Mouse (Mus musculus): Measurements from ENCODE around the gene Dapk3. TPM values are rescaled to one million over a fixed set of nuclear protein-coding genes. Genes with fewer than 3 reads are reported as not detected.

Gene Dapk3
- polyA plus RNA-seq, 1 experiment = 228 TPM

DNA sequence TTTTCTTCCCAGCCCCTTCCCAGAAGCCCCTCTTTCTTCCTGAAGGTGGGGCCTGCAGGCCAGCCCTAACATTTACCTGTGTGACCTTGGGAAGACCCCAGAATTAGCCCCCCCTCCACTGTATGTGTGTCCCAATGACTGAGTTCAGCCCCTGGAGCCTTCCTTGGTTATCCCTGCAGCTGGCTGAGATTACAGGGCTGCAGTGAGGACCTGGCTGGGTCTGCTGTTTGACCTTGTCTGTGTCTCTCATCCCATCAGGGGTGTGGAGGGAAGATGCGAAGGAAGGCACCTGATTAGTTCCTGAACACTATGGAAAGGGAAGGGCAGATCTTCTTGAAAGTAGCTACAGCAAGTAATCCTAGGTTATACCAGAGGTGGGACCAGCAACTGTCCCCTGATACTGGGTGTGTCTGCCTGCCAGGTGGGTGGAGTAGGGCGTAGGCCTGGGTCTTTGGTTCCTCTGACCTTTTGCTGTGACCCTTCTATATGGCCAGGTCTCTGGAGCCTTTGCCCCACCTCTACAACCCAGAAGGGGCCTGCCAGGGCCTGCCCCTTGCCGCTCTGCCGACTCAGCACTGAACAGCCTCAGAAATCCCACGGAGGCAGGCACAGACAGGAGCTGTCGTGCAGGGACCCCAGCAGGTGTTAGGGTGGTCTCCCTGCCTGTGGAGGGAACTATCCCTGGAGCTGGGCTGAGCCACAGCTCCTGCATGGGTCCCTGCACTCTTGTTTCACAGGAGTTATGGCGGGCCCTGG lies 41.2 kb upstream of the Dapk3 start:
- Histone ChIP-seq H3K4me3 (ENCODE audit: low read depth, low read length) (peak overlapping the region; percentile 91), H3K4me1 (ENCODE audit: control insufficient read depth, insufficient read depth, insufficient read length, low read length) (peaks cover 60% of the 10 kb centered on the region), H3K27me3 (ENCODE audit: control insufficient read depth, insufficient read depth, low read length) (no peaks in the 10 kb centered on the region), H3K27ac (ENCODE audit: insufficient read depth, low read depth, low read length) (peak overlapping the region; percentile 98), H3K36me3 (ENCODE audit: control insufficient read depth, insufficient read depth, low read length) (peaks cover 32% of the 10 kb centered on the region)
- TF ChIP-seq CTCF (IDR thresholded peaks at IDR 0.05; ENCODE audit: extremely low read depth, insufficient read length, insufficient replicate concordance, low read depth, low read length) = no peak
- peak; percentile 21; the same call in 1 of the 2 replicates for TF ChIP-seq POLR2A (IDR thresholded peaks at IDR 0.05; ENCODE audit: low read depth, low read length)
- WGBS = 25% methylated on average over 7 of the region's 7 CpGs

DNA sequence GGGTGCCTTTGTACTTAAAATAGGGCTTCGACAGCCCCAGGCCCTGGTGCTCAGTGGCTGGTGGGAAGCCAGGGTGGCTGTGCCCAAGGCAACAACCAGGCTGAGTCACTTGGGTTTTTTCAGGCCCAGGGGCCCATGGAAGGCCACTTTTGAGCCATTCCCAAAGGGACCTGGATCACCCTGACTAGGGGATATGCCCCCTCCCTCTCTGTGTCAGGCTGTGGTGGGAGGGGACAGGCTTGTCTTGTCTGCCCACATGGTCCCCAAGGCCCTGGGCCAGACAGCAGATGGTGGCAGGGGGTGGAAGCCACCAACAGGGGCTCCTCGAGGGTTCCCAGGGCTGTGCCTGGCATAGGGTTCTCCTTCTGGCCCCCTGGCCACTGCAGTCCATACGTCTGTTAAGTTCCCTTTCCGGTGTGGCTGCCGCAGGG lies 40.2 kb upstream of the Dapk3 start:
- 29% methylated on average over 5 of the region's 5 CpGs for WGBS
- H3K4me1 ChIP-seq (ENCODE audit: control insufficient read depth, insufficient read depth, insufficient read length, low read length) = peaks cover 65% of the 10 kb centered on the region
- peaks cover 42% of the 10 kb centered on the region for H3K36me3 ChIP-seq (ENCODE audit: control insufficient read depth, insufficient read depth, low read length)
- H3K27me3 ChIP-seq (ENCODE audit: control insufficient read depth, insufficient read depth, low read length) = no peaks in the 10 kb centered on the region
- peak overlapping the region; percentile 28 for H3K4me3 ChIP-seq (ENCODE audit: low read depth, low read length)
- TF ChIP-seq CTCF (IDR thresholded peaks at IDR 0.05; ENCODE audit: extremely low read depth, insufficient read length, insufficient replicate concordance, low read depth, low read length) = no peak
- TF ChIP-seq POLR2A (IDR thresholded peaks at IDR 0.05; ENCODE audit: low read depth, low read length) = no peak
- peak overlapping the region; percentile 57 for H3K27ac ChIP-seq (ENCODE audit: insufficient read depth, low read depth, low read length)

DNA sequence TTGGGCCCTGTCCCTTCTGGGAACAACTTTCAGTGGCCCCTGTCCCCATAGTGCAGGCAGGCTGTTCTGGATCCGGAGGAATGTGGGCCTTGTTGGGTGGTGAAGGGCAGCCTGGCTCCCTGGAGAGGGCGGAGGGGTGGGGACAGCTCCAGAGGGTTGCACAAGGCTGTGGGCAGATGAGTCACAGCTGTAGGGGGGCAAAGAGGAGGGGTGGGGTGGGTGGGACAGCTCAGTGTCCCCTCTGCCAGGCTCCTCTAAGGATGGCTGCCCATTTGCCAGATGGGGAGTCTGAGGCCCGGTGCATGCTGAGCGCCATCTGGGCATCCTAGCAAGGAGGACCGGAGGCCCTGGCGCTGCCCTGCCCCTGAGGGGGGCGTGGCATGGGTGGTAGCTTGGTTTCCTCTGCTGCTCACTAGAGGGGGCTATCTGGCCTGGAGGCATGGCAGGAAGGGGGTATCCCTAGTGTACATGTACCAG lies 39.6 kb upstream of the Dapk3 start:
- Histone ChIP-seq H3K27ac (ENCODE audit: insufficient read depth, low read depth, low read length) (peak overlapping the region; percentile 57), H3K4me1 (ENCODE audit: control insufficient read depth, insufficient read depth, insufficient read length, low read length) (peaks cover 65% of the 10 kb centered on the region), H3K4me3 (ENCODE audit: low read depth, low read length) (peak overlapping the region; percentile 1; the same call in 1 of the 2 replicates), H3K36me3 (ENCODE audit: control insufficient read depth, insufficient read depth, low read length) (peaks cover 48% of the 10 kb centered on the region), H3K27me3 (ENCODE audit: control insufficient read depth, insufficient read depth, low read length) (no peaks in the 10 kb centered on the region)
- TF ChIP-seq CTCF (IDR thresholded peaks at IDR 0.05; ENCODE audit: extremely low read depth, insufficient read length, insufficient replicate concordance, low read depth, low read length) (no peak), POLR2A (IDR thresholded peaks at IDR 0.05; ENCODE audit: low read depth, low read length) (no peak)
- WGBS = 73% methylated on average over 7 of the region's 7 CpGs

DNA sequence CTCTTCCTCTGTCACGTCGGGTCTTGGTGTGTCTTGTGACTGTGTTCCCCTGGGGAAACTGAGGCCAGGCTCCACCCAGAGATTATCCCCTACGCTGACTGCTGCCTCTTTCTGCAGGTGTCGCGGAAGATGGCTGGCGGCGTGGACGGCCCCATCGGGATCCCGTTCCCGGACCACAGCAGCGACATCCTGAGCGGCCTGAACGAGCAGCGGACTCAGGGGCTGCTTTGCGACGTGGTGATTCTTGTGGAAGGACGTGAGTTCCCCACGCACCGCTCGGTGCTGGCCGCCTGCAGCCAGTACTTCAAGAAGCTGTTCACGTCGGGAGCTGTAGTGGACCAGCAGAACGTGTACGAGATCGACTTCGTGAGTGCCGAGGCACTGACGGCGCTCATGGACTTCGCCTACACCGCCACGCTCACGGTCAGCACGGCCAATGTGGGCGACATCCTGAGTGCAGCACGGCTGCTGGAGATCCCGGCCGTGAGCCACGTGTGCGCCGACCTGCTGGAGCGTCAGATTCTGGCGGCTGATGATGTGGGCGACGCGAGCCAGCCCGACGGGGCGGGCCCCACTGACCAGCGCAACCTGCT lies 38.9 kb upstream of the Dapk3 start:
- H3K36me3 ChIP-seq (ENCODE audit: control insufficient read depth, insufficient read depth, low read length) = peaks cover 55% of the 10 kb centered on the region
- no peak overlapping the region for H3K27ac ChIP-seq (ENCODE audit: insufficient read depth, low read depth, low read length)
- no peaks in the 10 kb centered on the region for H3K27me3 ChIP-seq (ENCODE audit: control insufficient read depth, insufficient read depth, low read length)
- no peak overlapping the region for H3K4me3 ChIP-seq (ENCODE audit: low read depth, low read length)
- TF ChIP-seq CTCF (IDR thresholded peaks at IDR 0.05; ENCODE audit: extremely low read depth, insufficient read length, insufficient replicate concordance, low read depth, low read length) = no peak
- no peak for TF ChIP-seq POLR2A (IDR thresholded peaks at IDR 0.05; ENCODE audit: low read depth, low read length)
- H3K4me1 ChIP-seq (ENCODE audit: control insufficient read depth, insufficient read depth, insufficient read length, low read length) = peaks cover 65% of the 10 kb centered on the region
- WGBS = 95% methylated on average over 52 of the region's 52 CpGs

DNA sequence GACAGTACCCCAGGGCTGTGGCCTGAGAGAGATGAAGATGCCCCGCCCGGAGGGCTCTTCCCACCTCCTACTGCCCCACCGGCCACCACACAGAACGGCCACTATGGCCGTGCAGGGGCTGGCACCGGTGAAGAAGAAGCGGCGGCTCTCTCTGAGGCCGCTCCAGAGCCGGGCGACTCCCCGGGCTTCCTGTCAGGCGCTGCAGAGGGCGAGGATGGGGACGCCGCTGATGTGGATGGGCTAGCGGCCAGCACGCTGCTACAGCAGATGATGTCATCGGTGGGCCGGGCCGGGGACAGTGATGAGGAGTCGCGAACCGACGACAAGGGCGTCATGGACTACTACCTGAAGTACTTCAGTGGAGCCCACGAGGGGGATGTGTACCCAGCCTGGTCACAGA lies 38.1 kb upstream of the Dapk3 start:
- Histone ChIP-seq H3K27me3 (ENCODE audit: control insufficient read depth, insufficient read depth, low read length) (no peaks in the 10 kb centered on the region), H3K27ac (ENCODE audit: insufficient read depth, low read depth, low read length) (no peak overlapping the region), H3K4me3 (ENCODE audit: low read depth, low read length) (no peak overlapping the region), H3K4me1 (ENCODE audit: control insufficient read depth, insufficient read depth, insufficient read length, low read length) (peaks cover 60% of the 10 kb centered on the region), H3K36me3 (ENCODE audit: control insufficient read depth, insufficient read depth, low read length) (peaks cover 62% of the 10 kb centered on the region)
- TF ChIP-seq POLR2A (IDR thresholded peaks at IDR 0.05; ENCODE audit: low read depth, low read length) (no peak), CTCF (IDR thresholded peaks at IDR 0.05; ENCODE audit: extremely low read depth, insufficient read length, insufficient replicate concordance, low read depth, low read length) (no peak)
- WGBS = 80% methylated on average over 27 of the region's 27 CpGs

DNA sequence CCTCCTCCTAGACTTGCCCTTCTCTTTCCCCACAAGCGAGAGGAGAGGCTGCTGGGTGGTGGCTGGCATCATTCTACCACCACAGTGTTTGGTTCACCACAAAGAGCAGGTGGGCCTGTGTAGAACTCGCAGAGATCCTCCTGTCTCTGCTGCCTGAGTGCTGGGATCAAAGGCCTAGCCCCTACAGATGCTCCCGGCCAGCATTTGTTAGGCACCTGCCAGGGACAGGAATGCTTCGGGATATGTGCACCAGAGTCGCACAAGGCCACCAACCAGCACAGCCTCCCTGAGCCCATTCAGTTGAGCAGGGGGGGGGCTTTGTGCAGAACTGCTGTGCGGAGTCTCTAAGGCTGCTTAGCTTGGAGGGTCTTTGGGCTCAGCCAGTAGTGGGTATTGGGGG lies 37.5 kb upstream of the Dapk3 start:
- WGBS = 48% methylated on average over 6 of the region's 6 CpGs
- Histone ChIP-seq H3K4me3 (ENCODE audit: low read depth, low read length) (peak overlapping the region; percentile 48), H3K27ac (ENCODE audit: insufficient read depth, low read depth, low read length) (peak overlapping the region; percentile 85), H3K4me1 (ENCODE audit: control insufficient read depth, insufficient read depth, insufficient read length, low read length) (peaks cover 57% of the 10 kb centered on the region), H3K27me3 (ENCODE audit: control insufficient read depth, insufficient read depth, low read length) (no peaks in the 10 kb centered on the region), H3K36me3 (ENCODE audit: control insufficient read depth, insufficient read depth, low read length) (peaks cover 68% of the 10 kb centered on the region)
- TF ChIP-seq CTCF (IDR thresholded peaks at IDR 0.05; ENCODE audit: extremely low read depth, insufficient read length, insufficient replicate concordance, low read depth, low read length) (no peak), POLR2A (IDR thresholded peaks at IDR 0.05; ENCODE audit: low read depth, low read length) (no peak)

DNA sequence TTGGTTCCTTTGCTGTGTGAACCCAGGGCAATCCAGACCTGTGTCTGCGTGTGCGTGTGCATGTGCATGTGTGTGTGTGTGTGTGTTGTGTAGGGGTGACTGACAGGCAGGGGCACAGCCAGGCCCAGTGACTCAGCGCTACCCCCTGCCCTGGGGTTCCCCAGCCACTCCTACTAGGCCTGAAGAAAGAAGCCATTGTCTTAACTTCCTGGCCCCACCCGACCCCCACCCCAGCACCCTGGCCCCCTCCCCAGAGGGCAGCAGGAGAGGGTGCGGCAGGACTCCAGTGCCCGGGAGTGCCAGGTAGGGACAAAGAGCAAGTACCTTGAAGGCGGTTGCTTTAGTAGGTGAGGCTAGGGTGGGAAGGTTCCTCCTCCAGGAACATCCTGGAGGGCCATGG lies 37.0 kb upstream of the Dapk3 start:
- Histone ChIP-seq H3K27me3 (ENCODE audit: control insufficient read depth, insufficient read depth, low read length) (no peaks in the 10 kb centered on the region), H3K4me3 (ENCODE audit: low read depth, low read length) (peak overlapping the region; percentile 48), H3K4me1 (ENCODE audit: control insufficient read depth, insufficient read depth, insufficient read length, low read length) (peaks cover 52% of the 10 kb centered on the region), H3K36me3 (ENCODE audit: control insufficient read depth, insufficient read depth, low read length) (peaks cover 72% of the 10 kb centered on the region), H3K27ac (ENCODE audit: insufficient read depth, low read depth, low read length) (peak overlapping the region; percentile 85)
- 23% methylated on average over 7 of the region's 7 CpGs for WGBS
- no peak for TF ChIP-seq POLR2A (IDR thresholded peaks at IDR 0.05; ENCODE audit: low read depth, low read length)
- no peak for TF ChIP-seq CTCF (IDR thresholded peaks at IDR 0.05; ENCODE audit: extremely low read depth, insufficient read length, insufficient replicate concordance, low read depth, low read length)
